In the genomic region with DNA sequence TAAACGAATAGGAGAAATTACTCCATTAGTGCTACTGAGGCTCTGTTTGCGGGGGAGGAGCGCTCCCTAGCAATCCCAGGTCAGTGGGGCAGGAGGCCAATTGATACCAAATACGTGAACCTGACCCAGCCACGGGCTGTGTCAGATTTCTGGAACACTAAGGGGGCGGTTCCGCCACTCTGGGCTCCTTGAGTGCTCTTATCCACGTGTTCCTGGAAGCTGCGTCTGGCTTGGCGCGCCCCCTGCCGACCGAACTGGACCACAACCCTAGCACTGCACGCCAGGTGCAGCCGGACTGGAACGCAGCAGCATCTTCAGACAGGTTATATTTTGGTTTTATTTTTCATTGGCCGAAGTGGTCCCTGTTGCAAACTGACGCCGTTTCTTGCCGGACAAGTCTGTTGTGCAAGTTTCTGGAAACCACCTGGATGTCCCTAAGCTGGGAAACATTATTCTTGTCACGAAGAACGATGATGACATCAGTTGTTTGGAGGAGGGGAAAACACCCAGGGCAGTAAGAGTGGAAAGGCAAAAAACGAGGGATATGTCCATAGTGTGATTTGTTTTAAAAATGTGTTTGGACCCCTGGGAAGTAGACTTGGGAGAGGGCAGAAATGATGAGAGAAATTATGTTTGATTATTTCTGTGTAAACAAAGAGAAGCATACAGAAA, we compare ENCODE assay signal across 8 mouse cellular contexts. TPM values are rescaled to one million over a fixed set of nuclear protein-coding genes. Genes with fewer than 3 reads are reported as not detected.
DNase-seq lines count a peak whose midpoint lies in the region; ATAC-seq and TF ChIP-seq lines count a peak whose summit lies in the region.

No protein-coding gene starts in this region.

- H3K4me2 ChIP-seq in forebrain, embryonic 16.5 days (ENCODE audit: low read length): peak overlapping the region; percentile 53

- H3K9ac ChIP-seq in forebrain, embryonic 16.5 days (replicated peaks; ENCODE audit: low read depth, low read length): peak overlapping the region; percentile 36; the same call in 1 of the 2 replicates

- TF ChIP-seq CTCF in G1E (IDR thresholded peaks at IDR 0.05; ENCODE audit: low read depth, low read length): peak; percentile 82

- no peak overlapping the region for H3K27ac ChIP-seq in forebrain, embryonic 16.5 days (ENCODE audit: low read length)

- no peak overlapping the region for H3K4me3 ChIP-seq in G1E (ENCODE audit: low read depth, low read length)
- peak overlapping the region; percentile 26; the same call in 1 of the 2 replicates for H3K4me3 ChIP-seq in forebrain, embryonic 16.5 days (replicated peaks; ENCODE audit: low read length)

- DNase-seq in G1E (ENCODE audit: low spot score): peak; percentile 54
- peak; percentile 47 for DNase-seq in cerebellum, adult 11-12 months
- peak; percentile 64 for DNase-seq in heart, postnatal 25 days (ENCODE audit: low spot score)
- peak; percentile 75 to 88 for DNase-seq in layer of hippocampus, adult 18-20 months (ENCODE audit: low spot score in 2 of 2)
- peak; percentile 84 to 88 for DNase-seq in lung, adult 18-20 months
- peak; percentile 74 for DNase-seq in testis, postnatal 14 days (ENCODE audit: low spot score)

- 10% methylated on average over 23 of the region's 23 CpGs for WGBS in forebrain, embryonic 16.5 days

- peak; percentile 64 for ATAC-seq in G1E (ENCODE audit: extremely low read depth, insufficient number of reproducible peaks, low FRiP score, poor library complexity, severe bottlenecking)
- peak; percentile 94 for ATAC-seq in forebrain, embryonic 16.5 days
- peak; percentile 57; the same call in 1 of the 2 replicates for ATAC-seq in neutrophil, adult 5-6 weeks (ENCODE audit: extremely low read depth, insufficient number of reproducible peaks, low FRiP score, poor library complexity, severe bottlenecking)

- no peaks in the 10 kb centered on the region for H3K36me3 ChIP-seq in G1E (replicated peaks)
- H3K36me3 ChIP-seq in forebrain, embryonic 16.5 days (ENCODE audit: control insufficient read depth, insufficient read depth): no peaks in the 10 kb centered on the region

- intact Hi-C loops in heart, postnatal 25 days (cut with DNase I): loop anchor here (5.0 kb wide), 2 partner anchors 48 to 1362 kb away; no protein-coding TSS in a partner anchor

- no peaks in the 10 kb centered on the region for H3K9me3 ChIP-seq in G1E (replicated peaks)
- no peaks in the 10 kb centered on the region for H3K9me3 ChIP-seq in forebrain, embryonic 16.5 days (ENCODE audit: control insufficient read depth, low read length)

- H3K27me3 ChIP-seq in G1E (ENCODE audit: insufficient read depth, low read length): peaks cover 22% of the 10 kb centered on the region
- H3K27me3 ChIP-seq in forebrain, embryonic 16.5 days (replicated peaks; ENCODE audit: control insufficient read depth, insufficient read depth, low read length): no peaks in the 10 kb centered on the region

- H3K4me1 ChIP-seq in G1E (ENCODE audit: insufficient read depth, low read depth, low read length): peaks cover 4% of the 10 kb centered on the region; the same call in 1 of the 2 replicates
- H3K4me1 ChIP-seq in forebrain, embryonic 16.5 days (replicated peaks; ENCODE audit: control insufficient read depth, insufficient read depth, low read length): peaks cover 8% of the 10 kb centered on the region

RNA-seq across cellular contexts. Expression of gene Sh2d4b, which starts 1.6 kb away (rescaled TPM):
- not detected in 2 replicates for total RNA-seq in G1E (2014; fragmentation: Nextera tagmentation)
- total RNA-seq in G1E (2017): 0.12 and 0.27 TPM in 2 replicates
- polyA plus RNA-seq in G1E (2012): 0.06 and 0.07 TPM in 2 replicates
- polyA plus RNA-seq in forebrain, embryonic 16.5 days (2015; fragmentation: Nextera tagmentation; extraction: Ambion mirVana): 1.2 and 1.7 TPM in 2 replicates
- under 1 TPM; 0.62 to 0.81 TPM for total RNA-seq in heart, postnatal 25 days (2021)
- total RNA-seq in layer of hippocampus, adult 18-20 months (2021): 1 to 10 TPM in 1 of 2 experiments, under 1 TPM in 1; 0.91 to 1.7 TPM
- total RNA-seq in neutrophil, adult 5-6 weeks (2017): 5.9 and 9.8 TPM in 2 replicates
